Mouse (Mus musculus): Measurements from ENCODE around the gene Ankrd34a.

The Ankrd34a gene

DNA sequence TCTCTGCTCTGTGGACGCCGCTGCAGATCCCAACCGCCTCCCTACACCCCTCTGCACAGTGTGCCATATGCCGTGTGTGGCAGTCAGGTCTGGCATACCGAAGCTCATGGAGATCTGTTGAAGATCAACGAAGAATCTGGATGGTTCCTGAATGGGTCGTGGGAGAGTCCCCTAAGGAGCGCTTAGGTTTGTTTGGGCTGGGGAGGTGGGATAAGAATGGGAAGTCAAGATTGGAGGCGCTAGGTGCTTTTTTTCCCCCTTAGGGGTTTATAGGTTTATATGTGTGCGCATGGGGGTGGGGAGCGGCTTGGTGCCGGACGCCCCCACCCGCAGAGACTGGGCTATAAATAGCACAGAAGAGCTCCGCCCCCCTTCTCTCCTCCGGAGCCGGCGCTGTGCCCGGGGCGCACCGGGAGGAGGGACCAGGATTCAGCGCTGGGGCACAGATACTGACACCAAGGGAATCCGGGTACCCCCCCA, at the start of gene Ankrd34a:
Gene Ankrd34a (plus strand): TSS at position 409 of the 480 bp plus-strand sequence.
- DNase-seq (ENCODE audit: low spot score in 2 of 2) = no peak

DNA sequence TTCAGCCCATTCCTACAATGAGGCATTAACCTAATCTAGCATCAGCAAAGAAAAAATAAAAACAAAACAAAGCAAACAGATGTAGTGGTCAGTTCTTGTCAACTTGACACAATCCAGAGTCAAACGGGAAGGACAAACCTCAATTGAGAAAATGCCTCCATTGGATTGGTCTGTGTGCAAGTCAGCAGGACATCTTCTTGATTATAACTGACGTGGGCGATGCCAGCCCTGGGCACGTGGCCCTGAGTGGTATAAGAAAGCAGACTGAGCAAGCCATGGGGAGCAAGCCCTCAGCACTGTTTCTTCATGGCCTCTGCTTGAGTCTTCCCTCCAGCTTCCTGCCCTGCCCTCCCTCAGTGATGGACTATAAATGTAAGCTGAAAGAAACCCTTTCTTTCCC, 49.6 kb upstream of the Ankrd34a start:
- DNase-seq (ENCODE audit: low spot score in 2 of 2) = no peak

DNA sequence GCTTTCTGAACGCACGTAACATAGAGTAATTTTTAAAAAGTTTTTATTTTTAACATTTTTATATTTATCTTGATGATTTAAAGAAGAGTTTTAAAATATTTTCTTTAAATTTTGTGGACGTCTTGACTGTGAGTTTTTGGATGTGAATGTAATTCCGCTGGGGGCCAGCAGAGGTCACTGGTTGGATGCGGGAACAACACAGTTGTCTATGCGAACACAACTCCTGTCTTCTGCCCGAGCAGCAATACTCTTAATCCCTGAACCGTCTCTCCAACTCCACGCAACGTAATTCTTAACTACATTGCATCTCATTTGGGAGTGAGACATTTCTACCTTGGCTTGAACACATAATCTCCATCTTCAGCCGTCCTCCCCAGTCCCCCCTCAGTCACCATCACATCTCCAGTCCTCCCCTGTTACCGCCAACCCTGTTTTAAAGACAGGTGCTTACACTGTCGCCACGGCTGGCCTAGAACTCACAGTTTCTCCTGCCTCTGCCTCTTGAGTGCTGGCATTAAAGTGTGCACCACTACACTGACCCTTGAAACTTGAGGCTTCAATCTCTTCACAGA, 49.0 kb upstream of the Ankrd34a start:
- peak in 1 of 2 experiments; percentile 81 for DNase-seq (ENCODE audit: low spot score in 2 of 2)

DNA sequence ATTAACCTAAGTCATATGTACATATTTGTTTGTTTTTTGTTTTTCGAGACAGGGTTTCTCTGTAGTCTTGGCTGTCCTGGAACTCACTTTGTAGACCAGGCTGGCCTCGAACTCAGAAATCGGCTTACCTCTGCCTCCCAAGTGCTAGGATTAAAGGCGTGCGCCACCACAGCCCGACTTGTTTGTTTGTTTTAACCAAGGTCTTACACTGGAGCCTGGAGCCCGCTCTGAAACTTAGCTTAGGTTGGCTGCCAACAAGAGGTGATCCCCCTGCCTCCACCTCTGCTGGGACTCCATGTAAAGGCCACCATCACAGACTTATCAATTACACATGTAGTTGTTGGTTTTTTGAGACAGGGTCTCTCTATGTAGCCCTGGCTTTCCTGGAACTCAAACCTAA, 47.6 kb upstream of the Ankrd34a start:
- DNase-seq (ENCODE audit: low spot score in 2 of 2) = no peak

DNA sequence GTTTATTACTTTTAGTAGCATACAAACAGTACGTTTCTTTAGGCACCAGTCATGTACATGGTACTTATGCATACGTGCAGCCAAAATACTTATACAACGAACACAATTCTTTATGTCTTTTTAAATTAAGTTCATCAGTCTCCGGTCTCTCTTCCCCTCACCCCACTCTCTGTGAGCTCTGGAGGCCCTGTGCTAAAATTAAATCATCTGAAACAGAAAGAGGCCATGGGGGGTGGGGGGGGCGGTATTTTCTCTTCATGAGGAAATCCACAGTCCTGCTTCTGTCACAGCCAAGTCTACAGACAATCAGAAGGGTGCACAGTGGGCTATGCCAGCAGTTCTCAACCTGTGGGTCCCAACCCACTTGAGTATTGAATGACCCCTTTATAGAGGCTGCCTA, 47.1 kb upstream of the Ankrd34a start:
- DNase-seq (ENCODE audit: low spot score in 2 of 2) = no peak

DNA sequence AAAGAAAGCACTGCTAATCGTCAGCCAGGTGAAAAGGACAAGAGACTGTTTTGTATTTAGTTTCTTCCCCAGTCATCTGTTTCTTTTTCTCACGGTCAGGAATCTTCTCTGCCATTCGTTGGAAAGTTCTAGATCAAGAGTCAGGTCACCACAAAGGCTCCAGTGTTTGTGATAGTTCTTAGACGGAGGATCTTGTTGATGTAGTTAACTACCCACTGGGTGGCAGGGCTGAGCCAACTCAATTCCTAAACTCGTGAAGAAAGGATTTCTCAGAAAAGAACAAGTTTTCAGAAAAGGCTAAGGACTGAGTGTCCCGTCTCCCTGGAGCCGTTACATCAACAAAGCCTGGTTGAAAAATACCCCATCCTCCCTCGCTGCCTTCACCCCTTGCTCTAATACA, 45.2 kb upstream of the Ankrd34a start:
- peak in 1 of 2 experiments; percentile 73 for DNase-seq (ENCODE audit: low spot score in 2 of 2)

DNA sequence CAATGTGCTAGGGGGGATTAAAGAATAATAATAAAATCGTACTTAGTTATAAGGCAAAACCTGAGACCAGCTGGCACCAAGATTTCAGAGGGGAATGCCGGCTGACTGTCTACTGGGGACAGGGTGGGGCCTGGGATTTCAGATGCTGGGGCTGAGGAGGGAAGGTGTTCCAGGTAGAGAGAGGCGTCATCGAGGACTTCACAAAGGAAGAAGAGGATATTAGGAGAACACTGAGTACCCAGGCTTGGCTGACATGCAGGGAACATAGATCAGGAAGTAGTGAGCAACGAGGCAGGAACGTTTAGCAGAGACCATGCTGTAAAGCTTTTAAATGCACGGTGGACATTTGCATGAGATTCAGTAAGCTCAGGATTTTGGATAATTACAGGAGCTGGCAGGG, 44.5 kb upstream of the Ankrd34a start:
- no peak for DNase-seq (ENCODE audit: low spot score in 2 of 2)

DNA sequence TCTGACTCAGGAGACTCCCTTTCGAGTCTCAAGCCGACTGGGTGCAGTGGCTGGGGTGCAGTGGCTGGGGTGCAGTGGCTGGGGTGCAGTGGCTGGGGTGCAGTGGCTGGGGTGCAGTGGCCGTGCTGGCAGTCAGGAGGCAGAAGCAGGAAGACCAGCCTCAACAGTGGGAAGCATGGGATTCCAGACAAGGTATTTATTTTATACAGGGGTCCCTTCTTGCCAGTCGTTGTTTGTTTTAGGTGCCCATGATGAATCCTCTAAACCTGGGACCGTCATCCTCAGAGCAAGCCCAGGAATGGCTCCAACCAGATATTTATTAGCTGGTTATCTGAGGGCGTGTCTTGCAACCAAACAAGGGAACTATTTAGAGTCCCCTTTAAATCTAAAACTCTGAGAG, 42.8 kb upstream of the Ankrd34a start:
- no peak for DNase-seq (ENCODE audit: low spot score in 2 of 2)

DNA sequence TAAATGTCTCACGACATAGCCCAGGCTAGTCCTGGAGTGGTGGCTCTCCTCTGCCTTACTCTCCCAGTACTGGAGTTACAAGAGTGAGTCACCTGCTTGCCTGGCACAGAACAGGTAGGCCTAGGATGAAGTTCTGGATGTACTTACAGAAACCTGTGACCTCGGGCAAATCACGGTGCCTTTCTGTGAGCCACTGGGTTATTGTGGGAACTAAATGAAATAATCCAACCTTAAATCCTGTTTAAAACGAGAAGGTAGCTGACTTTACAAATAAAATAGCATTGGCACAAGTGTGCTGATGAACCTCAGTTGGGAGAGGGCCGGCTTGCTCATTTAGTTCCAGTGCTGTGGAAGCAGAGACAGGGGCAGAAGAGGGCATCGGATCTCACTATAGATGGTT, 42.2 kb upstream of the Ankrd34a start:
- DNase-seq (ENCODE audit: low spot score in 2 of 2) = no peak

DNA sequence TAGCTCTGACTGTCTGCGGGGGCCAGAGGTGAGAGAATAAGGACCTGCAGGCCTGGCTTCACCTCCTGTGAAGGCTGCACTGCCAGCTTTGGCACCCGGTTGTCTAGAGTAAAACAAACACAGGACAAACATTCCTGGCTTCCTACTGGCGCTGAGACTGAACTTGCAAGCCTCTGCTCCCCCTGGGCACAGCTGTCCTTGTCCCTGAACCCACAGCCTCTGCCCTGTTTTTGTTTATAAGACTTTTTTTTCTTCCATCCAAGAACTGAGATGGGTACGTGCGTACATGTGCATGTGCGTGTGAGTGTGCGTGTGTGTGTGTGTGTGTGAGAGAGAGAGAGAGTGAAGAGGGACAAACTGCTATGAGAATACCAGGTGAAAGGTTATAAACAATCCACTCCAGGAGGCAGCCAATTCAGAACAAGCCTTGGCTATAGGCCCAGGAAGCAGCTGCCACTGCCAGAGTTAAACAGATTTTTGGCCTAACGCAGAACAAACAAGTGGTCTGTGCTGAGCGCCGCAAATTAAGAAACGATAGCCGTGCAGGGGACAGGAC, 41.3 kb upstream of the Ankrd34a start:
- peak in 1 of 2 experiments; percentile 87 for DNase-seq (ENCODE audit: low spot score in 2 of 2)

DNA sequence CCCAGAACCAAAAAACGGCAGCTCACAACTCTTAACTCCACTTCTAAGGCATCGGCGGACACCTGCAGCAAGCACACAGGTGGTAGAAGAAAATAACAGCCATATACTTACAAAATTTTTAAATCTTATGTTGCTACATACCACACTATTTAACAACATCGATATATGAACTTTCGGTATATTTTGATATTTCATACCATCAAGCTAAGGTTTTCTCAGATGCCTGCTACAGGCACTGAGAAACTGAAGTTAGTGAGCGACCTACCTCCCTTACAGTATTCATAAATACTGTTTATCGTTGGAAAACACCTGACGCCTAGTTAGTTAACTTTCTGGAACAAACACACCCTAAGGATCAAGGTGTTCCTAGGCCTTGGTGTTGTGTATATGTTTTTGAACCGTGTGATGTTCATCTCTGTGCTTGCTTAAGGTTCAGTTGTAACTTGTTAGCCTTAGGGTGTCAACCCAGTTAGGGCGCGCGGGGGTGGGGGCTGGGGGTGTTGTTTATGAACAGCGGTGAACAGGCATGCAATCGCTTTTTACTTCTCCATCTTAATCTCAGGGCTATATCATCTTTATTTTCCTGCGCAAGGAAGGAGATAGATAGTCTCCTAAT, 40.3 kb upstream of the Ankrd34a start:
- no peak for DNase-seq (ENCODE audit: low spot score in 2 of 2)

DNA sequence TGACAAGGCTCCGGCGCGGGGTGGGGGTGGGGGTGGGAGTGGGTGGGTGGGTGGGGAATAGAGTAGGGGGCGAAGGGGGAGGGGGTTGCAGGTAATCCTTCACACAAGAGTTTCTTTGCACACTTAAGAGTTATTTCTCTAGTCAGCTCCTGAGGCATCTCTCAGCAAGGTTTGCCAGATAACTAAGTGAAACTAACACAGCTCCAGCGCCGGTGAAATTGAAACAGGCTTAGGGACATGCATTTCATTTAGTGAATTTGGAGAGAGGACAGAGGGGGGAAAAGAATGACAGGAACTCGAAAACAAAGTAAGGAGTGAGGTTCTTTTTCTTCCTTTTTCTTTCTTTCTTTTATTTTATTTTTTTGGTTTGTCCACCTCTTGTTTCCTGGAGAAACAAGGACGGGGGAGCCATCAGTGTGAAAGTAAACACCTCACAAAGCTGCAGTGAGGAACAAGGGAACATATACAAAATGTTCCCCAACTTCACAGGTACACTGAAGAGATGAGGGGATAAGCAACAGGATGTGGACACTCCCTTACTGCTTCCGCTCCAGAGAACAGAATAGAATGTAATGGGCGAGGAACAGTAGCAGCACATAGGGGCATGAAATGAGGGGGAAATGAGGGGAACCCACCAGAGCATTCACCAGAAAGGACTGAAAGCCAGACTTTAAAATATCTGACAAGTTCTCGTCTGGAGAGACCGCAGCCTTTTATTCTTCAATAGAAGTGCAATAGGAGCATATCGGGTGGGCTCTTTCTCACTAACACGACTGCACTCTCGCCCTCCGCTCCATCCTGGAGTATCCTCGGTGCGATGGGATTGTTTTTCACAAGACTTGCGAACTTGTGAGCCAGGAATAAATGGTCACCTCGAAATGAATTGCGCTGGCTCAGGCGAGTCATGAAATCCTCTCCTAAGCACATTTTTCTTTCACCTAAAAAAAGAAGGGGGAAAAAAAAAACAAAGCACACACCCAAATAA, 39.5 kb upstream of the Ankrd34a start:
- DNase-seq (ENCODE audit: low spot score in 2 of 2) = no peak

DNA sequence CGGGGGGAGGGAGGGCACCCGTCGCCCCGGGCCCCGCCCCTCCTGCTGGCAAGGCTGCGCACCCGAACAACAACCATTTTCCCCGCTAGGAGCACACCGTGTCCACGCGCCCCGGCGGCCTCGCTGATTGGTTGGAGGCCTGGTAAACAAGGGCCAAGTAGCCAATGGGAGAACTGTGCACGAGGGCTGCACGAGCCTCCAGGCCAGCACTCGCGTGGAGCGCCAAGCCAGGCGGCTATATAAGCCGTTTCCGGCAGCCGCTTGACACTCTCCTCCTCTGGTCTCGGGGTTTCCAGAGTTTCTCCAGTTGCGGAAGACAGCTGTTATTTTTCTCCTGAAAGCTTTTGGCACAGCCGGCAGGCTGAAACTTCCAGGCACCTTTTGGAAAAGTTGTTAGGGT, 38.7 kb upstream of the Ankrd34a start, which contains the start of gene Txnip:
Gene Txnip (plus strand): TSS at position 264 of the 400 bp plus-strand sequence.
- peak; percentile 100 for DNase-seq (ENCODE audit: low spot score in 2 of 2)

DNA sequence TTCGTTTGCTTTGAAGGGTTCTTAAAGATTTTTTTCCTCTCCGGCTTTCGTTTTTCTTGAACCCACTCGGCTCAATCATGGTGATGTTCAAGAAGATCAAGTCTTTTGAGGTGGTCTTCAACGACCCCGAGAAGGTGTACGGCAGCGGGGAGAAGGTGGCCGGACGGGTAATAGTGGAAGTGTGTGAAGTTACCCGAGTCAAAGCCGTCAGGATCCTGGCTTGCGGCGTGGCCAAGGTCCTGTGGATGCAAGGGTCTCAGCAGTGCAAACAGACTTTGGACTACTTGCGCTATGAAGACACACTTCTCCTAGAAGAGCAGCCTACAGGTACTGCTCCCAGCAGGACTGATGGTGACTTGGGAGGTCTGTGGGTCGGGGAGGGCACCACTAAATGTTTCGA, 38.3 kb upstream of the Ankrd34a start:
- no peak for DNase-seq (ENCODE audit: low spot score in 2 of 2)

DNA sequence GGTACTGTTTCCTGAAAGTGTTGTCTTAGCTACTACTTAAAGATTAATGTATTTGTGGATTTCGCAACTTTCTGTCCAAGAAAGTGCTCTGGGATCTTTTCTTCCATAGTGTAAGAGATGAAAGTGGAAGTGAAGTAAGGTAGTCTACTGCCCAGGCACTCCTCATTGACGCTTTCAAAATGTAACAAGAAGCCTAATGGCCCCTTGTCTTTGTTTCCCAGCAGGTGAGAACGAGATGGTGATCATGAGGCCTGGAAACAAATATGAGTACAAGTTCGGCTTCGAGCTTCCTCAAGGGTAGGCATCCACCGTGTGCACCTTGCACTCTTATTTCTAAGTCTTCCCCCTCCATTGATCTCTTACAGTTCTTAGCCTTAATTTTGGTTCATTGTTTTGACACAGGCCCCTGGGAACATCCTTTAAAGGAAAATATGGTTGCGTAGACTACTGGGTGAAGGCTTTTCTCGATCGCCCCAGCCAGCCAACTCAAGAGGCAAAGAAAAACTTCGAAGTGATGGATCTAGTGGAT, 37.7 kb upstream of the Ankrd34a start:
- no peak for DNase-seq (ENCODE audit: low spot score in 2 of 2)

DNA sequence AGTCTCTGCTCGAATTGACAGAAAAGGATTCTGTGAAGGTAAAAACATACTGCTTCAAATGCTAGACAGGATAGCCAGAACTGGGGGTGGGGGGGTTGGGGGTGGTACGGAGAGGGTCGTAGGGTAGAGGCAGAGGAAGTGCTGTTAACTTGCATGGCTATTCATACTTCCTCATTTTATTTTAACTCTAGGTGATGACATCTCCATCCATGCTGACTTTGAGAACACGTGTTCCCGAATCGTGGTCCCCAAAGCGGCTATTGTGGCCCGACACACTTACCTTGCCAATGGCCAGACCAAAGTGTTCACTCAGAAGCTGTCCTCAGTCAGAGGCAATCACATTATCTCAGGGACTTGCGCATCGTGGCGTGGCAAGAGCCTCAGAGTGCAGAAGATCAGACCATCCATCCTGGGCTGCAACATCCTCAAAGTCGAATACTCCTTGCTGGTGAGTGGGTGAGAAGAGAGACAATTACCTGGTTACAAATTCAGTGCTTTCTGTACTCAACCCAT, 37.0 kb upstream of the Ankrd34a start:
- no peak for DNase-seq (ENCODE audit: low spot score in 2 of 2)

DNA sequence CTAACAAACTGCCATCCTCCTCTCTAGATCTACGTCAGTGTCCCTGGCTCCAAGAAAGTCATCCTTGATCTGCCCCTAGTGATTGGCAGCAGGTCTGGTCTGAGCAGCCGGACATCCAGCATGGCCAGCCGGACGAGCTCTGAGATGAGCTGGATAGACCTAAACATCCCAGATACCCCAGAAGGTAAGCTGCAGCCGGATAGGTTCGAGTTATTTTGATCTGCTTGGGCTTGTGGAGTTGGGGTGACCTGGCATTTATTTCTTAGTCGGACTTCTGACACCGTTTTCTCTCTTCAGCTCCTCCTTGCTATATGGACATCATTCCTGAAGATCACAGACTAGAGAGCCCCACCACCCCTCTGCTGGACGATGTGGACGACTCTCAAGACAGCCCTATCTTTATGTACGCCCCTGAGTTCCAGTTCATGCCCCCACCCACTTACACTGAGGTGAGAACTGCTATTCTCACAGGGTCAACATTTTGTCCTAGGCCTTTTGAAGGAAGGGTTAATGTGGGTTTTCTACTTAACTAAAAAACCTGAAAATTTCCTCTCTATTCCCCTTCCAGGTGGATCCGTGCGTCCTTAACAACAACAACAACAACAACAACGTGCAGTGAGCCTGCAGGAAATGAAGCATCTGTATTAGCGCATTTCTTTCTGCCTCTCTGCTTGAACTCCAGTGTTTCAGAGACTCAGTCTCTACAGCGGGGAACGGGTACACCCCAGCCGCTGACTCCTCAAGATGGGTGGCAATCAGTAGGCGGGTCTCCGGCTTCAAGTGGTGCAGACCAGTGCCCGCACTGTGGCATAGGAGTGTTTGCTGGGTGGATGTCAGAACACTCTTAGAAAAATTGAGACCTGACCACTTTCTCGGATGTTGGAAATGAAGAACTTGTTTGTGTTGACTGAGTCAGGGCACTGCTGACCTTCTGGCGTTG, 36.3 kb upstream of the Ankrd34a start:
- no peak for DNase-seq (ENCODE audit: low spot score in 2 of 2)

DNA sequence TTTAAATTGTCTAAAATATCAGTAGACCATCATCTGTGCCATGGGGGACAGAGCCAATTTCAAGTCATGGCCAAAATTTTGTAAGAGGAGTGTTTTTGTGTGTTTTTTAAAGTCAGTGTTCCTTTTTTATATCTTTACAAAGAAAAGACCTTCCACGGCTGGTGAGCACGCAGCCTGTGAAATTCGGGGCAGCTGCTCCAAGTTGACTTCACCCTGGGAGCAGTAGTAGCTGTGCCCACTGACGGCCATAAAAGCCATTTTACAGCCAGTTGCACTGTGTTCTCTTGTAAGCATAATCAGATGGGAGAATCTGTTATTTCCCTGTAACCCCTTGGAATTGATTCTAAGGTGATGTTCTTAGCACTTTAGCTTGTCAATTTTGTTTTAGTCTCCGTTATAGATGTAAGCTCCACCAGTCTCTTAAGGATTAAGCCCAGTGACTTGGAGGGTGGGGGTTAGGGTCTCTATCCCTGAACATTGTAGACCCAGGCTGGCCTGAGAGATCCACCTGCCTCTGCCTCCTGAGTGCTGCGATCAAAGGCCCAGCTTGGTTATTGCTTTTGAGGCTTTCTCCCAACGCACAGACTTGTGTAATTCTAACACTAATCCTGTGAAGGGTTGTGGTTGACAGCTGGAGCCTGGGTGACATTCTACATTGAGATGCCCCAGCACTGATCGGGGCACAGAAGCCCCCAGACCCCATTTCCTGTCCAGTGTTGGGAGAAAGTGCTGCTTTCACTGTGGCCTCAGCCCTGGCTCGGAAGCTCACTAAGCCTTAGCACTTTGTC, 35.4 kb upstream of the Ankrd34a start:
- DNase-seq (ENCODE audit: low spot score in 2 of 2) = no peak

DNA sequence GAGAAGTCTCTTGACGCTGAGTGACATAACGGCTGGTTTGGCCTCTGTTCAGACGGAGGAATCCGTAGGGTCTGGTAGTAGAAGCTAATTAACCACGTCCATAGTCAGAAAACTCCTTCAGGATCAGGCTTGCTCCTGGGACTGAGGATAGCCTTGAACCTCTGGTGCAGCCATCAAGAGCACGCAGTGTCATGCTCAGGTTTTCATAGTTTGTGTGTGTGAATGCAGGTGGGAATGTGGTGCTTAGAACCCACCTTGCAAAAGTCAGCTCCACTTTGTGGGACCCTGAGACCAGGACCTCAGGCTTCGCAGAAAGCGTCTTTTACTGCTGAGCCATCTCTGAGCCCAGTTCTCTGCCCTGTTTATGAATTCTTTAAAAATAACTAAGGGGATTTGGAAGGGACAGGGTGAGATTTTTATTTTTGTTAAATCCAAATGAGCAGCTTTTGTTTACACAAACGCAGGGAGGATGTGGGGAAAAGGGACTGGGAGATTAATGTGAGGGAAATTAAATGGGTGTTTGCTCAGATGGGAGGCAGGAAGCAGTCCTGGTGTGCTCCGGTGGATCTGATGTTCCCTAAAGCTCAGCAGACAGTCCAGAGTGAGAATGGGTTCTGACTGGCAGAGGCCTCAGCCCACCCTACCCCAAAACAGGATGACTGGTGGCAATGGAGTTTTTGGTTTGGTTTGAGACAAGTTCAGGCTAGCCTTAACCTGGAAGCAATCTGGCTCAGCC, 34.3 kb upstream of the Ankrd34a start:
- peak in 1 of 2 experiments; percentile 70 for DNase-seq (ENCODE audit: low spot score in 2 of 2)
